Mouse (Mus musculus): ENCODE measurements around the gene Stxbp3.

The Stxbp3 gene

DNA sequence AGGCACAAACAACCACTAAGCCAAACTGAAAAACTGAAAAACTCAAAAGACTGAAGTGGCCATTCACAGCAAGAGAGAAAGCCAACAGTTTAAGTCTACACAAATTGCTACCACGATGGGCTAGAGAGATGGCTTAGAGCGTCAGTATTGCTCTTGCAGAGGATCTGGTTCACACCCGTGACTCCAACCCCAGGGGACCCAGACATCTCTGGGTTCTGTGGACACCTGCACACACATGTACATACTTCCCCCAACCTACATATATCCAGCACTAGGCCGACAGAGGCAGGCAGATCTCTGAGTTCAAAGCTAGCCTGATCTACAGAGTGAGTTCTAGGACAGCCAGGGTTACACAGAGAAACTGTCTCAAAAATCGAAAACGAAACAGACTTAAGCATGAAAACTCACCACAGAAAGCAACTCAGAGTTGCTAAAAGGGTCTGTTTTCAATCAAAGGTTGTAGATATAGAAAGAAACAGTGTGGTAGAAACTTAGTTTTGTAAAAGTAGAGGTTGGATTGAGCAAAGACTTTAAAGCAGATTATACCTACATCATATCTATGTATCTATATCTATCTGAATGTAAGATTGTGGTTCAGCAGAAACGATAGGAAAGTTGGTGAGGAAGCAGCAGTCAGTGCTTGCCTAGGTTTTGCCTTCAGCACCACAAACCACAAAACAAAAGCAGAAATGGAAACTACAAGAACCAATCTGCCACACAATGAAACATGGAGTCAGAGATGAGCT is 44.6 kb downstream of the Stxbp3 start:
- no peak for DNase-seq

DNA sequence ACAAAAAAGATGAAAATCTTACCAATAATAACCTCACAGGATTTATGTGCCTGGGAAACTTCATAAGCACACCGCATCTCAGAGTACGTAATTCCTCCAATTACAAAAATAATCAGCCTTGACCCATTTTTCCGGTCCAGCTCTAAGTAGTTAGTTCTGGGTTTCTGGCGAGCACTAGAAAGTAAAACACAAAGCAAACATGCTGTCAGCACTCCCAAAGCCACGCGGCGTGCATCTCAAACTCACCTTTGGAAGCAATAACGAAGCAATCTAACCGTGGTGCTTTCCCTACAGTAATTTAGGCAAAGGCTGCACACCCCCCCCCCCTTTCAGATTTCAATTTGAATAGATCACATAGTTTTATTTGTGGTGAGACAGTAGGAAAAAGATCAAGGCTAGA is 45.5 kb downstream of the Stxbp3 start:
- DNase-seq = no peak

DNA sequence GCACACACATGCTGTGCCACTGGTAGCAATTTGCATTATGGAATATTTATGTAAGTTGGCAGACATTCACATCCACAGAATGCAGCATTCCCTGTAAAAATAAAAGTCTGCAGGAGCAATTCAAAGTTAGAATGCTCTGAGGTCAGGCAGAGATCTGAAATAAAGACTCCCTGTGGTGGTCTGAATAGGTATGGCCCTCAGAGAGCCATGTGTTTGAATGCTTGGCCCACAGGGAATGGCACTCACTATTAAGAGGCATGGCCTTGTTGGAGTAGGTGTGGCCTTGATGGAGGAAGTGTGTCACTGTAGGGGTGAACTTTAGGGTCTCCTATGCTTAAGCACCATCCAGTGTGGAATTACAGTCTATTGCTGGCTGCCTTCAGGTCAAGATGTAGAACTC is 47.9 kb downstream of the Stxbp3 start:
- no peak for DNase-seq

DNA sequence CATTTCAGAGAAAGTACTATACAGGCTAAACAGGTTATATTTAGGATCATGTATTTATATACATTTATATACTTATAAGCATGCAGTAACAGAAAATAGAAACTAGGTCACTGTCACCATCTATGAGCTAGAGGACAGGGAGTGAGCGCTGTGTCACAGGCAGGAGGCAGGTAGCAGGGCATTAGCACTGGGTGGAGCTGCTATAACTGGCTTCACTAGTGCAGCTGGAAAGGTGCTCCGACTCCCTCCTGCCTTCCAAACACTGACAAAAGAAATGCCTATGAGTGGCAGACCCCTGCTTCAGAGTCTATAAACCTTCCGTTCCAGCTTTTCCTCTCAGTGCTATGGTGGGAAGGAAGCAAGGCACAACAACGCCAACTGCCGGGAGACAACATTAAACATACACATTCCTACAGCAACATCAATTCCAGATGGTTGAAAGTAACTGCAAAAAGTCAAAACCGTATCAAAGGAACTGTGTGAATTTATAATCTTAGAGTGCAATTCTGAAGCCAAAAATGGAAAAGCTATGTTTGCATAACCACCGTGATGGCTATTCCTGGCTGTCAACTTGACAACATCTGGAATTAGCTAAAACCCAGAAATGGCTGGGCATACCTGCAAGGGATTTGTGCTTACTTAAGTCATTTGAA is 49.1 kb downstream of the Stxbp3 start:
- DNase-seq = no peak

DNA sequence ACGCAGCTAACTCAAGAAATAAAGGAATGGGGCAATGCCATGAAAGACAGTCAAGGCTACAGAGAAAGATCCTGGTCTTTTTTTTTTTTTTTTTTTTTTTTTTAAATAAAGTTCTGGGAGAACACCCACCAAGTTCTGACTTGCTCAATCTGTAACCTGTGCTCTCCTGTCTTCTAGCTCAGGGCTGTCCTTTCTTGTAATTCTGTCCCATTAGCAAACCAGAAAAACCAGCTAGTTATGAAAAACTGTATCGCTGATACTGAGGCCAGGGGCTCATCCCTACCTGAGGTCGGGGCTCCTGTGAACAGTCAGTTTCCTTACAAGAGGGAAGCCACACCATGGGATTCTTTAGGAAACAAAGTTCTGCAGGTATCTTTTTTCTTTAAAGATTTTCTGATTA is 49.8 kb downstream of the Stxbp3 start:
- no peak for DNase-seq

DNA sequence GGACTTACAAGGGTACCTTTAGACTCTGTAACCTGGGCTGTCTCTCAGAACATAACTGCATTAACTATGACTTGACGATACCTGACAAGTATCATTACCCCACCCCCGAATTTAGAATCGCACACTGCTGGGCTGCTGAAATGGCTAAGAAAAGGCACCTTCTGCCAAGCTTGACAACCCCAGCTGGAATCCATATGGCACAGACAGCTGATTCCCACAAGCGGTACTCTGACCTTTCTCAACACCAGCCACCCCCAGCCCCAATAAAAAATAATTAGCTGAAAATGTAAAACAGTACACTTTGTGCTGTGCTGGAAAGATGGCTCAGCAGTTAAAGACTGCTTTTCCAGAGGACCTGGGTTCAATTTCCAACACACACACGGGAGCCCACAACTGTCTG is 51.0 kb downstream of the Stxbp3 start:
- no peak for DNase-seq

DNA sequence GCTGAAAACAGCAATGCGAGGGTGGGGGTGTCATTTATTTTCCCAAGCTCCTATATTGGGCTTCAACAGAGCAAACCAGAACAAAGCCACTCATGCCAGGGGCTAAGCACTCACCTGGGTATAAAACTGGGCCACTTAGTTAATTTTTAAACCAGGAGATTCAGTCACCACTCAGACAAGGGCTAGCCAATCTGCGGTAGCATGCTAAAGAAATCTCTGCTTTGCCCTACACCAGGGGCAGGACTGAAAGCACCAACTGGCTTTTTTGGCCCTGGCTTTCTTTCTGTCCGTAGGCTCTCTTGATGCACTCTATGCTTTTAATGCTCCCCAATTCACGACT is 51.9 kb downstream of the Stxbp3 start:
- DNase-seq = no peak

DNA sequence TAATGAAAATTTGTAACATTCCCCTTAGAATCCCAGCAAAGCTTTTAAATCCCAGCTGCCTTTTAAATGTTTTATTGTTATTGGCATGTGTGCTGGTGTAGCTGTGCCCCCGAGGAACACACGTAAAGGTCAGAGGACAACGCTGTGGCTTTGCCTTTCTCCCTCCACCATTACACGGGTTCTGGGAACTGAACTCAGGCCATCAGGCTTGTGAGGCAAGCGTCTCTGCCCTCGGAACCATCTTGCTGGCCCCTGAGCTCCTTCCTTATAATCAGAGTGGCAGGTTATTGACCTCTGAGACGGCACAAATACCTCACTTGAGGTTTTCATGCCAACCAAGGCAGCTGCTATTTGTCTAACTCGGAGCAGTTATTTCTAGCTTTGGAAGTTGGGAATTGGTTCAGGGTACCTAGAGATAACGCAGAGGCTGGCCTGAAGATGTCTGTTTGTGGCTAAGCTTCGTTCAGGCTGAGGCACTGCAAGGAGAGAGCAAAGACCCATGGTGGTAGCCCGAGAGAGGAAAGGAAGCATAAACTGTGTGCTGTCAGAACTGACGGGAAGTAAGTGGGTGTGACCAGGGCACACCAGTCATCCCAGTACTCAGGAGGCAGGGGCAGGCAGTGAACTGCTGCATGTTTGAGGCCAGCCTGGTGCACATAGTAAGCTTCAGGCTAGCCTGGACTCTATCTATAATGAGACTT is 52.4 kb downstream of the Stxbp3 start:
- no peak for DNase-seq

DNA sequence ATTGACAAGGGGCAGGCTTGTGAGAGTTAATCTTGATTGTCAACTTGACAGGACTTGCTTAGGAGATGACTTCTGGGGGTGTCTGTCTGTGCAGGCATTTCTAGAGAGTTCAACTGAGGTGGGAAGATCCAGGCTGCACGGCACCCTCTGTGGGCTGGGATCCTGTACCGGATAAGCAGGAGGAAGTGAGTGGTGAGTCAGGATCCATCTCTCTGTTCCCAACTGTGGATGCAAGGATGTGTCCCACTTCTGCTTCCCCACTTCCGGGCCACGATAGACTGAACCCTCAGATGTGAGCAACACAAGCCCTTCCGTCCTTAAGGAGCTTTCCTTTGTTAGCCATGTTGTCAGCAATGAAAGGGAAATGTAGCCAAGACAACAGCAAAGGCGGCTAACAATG is 53.8 kb downstream of the Stxbp3 start:
- DNase-seq = no peak

DNA sequence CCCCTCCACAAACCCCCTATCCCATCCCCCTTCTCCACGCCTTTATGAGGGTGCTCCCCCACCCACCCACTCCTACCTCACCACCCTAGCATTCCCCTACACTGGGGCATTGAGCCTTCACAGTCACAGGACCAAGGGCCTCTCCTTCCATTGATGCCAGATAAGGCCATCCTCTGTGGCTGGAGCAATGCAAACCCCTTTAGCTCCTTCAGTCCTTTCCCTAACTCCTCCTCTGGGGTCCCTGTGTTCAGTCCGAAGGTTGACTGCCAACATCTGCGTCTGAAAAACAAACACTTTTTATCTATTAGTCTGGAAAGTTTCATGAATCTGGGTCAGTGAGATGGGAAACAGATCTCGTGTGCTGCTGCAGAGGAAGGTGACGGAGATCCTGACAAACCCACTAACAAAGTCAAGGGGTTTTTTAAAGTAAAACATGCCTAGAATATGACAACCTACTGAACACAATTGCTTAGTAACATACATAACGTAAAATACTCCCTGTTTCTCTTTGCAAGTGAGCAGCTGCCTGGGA is 57.9 kb downstream of the Stxbp3 start:
- no peak for DNase-seq

DNA sequence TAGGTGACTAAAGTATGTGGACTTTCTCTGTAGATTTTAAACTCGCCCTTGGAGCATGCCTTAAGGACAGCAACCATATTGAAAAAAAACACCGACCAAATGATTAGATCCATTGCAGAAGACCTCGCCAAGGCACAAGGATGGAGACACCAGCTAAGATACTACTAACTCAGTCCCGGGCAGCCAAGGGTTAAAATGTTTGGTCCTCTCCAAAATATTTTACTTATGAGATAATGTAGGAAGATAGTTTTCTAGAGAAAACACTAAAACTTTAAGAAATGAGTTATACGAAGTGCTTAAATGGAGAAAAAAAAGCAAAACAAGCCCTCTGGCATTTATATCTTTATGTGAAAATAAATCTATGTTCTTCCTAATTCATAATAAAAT is 58.4 kb downstream of the Stxbp3 start:
- no peak for DNase-seq

DNA sequence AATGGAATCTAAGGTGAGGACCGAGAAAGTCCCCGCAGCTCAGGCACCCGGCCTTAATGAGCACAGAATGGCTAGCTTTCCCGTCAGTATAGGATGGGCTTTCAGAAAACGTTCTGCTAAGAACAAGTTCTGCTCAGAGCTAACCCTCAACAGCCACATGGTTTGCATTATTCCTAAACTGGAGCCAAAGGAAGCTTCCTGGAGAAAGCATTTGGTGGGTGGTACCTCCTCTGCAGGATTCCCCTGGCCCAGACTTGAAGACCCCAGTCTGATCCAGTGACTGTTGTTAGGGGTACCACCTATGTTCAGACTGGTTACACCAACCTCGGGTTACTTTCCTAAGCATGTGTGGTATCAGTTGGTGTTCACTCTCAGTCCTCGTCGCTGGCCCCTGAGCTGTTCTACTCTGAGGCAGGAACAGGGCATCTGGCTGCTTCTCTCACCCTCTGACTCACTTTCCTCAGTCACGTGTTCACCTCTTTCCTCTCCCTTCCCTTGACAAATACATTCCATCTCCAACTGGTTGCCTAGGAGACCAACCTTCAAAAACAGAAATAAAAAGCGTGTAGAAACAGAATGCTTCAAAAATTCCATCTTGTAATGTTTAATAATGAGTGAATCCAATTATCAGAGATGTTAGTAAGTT is 59.0 kb downstream of the Stxbp3 start:
- no peak for DNase-seq

DNA sequence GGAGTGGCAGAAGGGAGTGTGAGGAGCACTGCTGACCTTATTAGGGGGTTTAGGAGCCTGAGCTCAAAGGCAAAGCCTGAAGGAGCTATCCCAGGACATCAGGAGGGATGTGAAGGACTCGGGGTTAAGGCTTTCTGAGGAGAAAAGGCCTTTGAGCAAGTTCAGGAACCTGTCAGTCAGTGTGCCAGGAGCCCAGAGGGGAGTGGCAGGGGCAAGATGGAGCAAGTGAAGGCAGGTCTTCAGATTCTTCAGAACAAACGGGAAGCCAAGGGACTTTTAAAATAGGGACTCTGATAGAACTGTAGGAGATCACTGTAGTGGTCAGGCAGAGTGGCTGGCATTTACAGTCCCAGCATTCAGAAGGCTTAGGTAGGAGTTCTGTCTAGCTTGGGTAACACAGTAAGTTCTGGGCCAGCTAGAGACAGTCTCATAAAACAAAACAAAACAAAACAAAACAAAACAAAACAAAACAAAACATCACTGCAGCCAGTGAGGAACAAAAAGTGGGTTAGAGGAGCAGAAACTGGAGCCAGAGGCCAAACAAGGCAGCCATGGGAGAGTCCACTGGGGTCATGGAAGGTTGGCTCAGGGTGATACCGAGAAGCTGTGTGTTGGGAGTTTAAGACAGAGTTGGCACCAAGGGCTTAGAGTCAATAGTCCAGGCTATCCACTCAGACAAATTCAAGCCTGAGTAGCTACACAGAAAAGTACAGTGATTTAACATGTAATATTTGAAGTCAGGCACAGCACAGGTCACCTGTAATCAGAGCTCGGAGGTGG is 61.4 kb downstream of the Stxbp3 start:
- DNase-seq = no peak

DNA sequence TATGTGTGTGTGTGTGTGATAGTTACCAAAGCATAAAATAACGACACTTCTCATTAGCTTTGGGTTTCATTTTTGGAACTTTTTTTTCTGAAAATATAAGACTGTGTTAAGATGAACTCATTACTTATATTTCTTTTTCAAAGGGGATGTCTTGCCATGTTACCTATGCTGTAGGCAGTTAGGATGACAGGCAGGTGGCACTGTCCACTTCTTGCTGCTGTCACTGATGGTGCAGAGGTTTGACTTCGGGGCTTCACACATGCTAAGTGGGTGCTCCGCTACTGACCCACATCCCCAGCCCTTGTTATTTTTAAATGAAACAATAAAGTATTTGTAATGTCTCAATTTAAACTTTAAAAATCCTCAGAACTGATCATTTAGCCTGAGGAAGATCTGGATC is 67.5 kb downstream of the Stxbp3 start:
- DNase-seq = no peak

DNA sequence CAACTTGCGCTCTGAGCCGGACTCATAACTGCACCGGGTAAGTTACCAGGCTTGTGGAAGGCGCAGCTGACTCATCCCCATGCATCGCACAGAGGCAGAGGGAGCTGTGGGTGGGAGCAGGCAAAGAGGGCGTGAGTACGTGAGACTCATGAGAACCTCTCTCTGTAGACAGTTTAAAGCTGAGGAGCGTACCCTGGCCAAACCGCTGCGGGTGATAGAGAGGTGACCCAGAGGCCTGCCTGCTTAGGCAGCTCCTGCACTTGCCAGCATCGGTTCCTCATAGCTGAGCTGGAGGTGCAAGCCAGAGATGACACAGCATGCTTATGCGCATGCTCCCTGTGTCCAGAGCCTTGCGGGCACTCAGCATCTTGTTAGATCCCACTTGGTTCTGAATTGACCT is 68.1 kb downstream of the Stxbp3 start:
- DNase-seq = peak in 1 of 2 experiments; percentile 6

DNA sequence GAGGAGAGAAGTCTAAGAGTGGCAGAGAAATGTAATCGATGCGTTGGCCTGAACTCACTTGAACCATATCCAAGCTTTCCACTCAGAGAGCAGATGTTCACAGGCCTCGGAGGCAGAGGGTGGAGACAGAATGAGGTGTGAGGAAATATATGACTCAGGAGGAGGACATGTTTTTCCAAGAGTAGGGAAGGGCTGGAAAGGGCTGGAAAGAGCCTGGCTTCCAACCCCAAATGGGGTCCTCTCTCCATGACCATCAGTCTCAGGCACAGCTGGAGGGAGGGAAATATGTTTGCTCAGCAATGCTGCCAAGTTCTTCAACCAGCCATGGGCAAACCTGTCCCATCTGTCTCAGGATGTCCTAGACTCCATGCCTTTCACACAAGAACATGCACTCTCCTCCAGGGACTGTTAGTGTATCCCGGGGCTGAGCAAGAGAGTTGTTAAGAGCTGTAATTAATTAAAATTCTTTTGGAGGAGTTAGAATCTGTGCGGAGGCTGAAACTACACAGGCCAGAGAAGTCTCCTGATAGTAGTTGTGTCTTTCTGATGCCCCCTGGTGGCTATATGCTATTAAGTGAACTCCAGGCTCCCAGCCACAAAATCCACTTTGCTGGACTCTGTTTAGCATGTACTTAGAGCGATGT is 69.5 kb downstream of the Stxbp3 start:
- peak; percentile 26 to 47 for DNase-seq

DNA sequence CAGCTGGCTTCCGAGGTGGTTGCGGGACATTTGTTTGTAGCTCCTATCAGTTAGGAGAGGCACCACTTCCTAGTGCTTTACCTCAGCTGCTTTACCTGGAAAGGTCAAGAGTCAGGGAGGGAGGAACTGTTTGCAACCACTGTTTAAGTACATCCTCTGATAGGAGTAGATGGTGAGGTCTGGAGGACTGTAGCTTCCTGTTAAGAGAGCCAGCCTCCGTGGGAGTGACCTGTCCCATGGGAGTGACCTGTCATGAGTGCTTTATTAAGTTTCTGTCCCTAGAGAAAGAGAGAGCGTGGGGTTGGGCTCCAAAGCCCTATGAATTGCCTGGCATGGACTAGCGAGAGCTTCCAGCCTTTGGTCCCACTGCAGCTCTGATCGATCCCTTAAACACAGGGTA is 70.8 kb downstream of the Stxbp3 start:
- no peak for DNase-seq

DNA sequence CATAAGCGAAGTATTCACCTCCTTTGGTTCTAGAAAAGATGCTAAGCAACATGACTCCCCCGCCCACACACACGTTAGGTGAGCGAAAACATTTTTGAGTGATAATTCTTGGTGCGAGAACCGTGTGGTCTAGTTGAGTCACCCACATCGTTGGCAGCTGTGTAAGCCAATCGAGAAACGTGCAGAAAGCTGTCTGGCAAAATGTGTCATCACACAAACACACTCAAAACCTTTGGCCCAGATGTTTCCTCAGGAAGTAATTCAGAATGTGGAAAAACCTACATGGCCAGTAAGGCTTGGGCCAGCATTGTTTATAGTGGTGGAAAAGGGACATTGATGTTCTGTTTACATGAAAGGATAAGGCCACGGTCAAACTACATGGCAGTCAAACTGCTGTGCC is 72.9 kb downstream of the Stxbp3 start:
- DNase-seq = no peak

DNA sequence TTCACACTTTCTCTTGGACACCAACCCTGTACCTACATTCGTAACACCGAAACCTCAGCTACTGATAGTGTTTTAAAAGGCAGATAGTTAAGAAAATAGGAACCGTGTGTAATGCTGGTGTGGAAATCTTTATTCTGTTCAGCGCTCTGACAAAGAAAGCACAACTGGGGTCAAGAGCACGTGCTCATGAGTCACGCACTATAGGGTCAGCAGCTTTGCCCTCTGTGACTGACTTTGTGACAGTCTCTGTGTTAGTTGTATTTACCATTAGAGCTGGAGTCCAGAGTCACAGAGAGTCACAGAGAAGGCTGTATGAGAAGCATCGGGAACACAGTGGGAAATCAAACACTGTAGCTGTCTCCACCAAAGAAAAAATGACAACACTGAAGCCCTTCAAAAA is 73.4 kb downstream of the Stxbp3 start:
- DNase-seq = no peak

DNA sequence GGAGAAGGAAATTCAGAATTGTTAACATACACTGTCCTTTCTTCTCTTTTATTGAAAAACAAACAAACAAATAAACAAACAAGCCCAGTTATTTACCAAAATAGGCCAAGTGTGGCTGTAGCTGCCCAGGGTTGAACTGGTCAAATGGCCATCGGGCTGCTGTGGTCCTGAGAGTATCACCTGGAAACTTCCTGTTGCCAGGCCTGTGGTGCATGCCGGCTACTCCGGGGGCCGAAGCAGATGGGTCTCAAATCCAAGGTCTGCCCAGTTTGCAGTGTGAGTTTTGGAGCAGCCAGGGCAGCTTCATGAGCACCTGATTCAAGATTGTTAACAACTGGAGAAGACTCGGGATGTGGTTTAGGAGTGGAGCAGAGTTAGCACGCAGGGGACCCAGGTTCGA is 74.8 kb downstream of the Stxbp3 start:
- no peak for DNase-seq

DNA sequence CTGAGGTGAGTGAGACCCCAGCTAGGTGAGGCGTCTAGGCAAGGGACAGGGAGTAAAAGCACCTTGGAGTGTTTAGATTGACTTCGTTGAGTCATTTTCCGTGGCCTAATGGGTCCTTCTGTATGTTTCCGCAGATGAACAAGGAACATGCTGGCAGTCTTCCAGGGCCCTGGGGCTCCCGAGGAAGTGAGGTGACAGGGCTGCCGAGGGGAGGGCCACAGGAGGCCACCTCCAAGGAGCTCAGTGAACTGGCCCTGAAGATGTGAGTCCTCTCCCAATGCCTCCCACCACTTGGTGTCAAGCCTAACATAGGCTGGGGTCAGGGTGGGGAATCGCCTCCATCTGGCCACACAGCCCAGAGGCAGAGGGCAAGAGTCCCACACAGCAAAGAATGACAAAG is 75.3 kb downstream of the Stxbp3 start:
- no peak for DNase-seq

DNA sequence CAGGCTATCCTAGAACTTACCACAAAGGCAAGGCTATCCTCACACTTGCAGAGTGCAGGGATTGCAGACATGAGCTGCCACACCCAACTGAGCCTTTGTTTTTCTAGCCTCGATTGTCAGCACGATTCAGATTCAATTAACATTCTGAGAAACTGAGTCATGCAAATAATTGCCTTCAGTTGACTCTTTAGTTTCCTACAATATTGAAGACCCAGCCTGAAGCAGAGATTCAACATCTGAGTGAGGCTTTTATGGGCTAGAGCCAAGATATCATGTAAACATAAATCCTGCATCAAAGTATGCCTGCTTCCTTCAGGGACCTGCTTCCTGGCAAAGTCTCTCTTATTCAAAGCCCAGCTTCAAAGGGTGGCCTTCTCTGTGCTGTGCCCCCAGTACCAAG is 76.6 kb downstream of the Stxbp3 start:
- no peak for DNase-seq
